Mouse (Mus musculus) frontal cortex, adult 2 months (tissue): ENCODE measurements around the gene Pllp. TPM values are rescaled to one million over a fixed set of nuclear protein-coding genes. Genes with fewer than 3 reads are reported as not detected.
A peak's percentile ranks its signal among the peaks of the same experiment; 100 is the strongest.

ENCODE experiments used
- DNase-seq, 2 experiments: peaks; one replicate each; pipeline ENCODE4 v3.0.0; 2022; ENCODE audit warnings: low spot score in 1 of 2; ENCODE audit errors: extremely low spot score in 1 of 2
- polyA plus RNA-seq: library from polyadenylated mRNA; depleted of rRNA; stranded (reverse); fragments of >200 nt; gene quantifications from 2 replicates; pipeline ENCODE4 v1.2.3, GENCODE M21; 2012; rRNA removed

Pllp gene
- polyA plus RNA-seq, result 89.0 TPM in 2 replicates

GRCm38 (mm10) chr8:94695994-94696384 is at the start of gene Pllp:
Pllp (minus strand) TSS chr8:94696278.
- peak in 1 of 2 experiments; percentile 40 for DNase-seq

- no peak for DNase-seq
Measured at GRCm38 (mm10) chr8:94745476-94746184, 49.6 kb upstream of the Pllp start, which contains the start of gene Ccl22. Ccl22 (plus strand) TSS chr8:94745590.

DNA sequence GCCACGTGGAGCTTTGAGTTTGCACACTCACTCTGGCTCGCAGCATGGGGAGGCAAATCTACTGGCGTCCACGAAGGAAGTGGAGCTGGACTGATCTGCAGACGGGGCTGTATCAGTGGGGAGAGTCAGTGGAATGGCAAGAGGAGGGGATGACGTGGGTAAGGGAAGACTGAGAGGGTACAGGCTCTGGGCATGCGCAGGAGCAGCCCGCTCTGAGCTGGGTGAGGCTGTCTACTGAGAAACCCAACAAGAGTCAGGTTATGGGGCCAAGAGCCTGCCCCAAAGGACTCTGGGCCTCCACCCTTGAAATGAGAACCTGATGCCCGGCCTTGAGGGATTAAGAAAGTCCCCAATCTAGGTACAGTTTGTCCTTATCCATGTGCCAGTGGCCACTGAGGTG is 48.9 kb upstream of the Pllp start:
- DNase-seq, result no peak

DNA sequence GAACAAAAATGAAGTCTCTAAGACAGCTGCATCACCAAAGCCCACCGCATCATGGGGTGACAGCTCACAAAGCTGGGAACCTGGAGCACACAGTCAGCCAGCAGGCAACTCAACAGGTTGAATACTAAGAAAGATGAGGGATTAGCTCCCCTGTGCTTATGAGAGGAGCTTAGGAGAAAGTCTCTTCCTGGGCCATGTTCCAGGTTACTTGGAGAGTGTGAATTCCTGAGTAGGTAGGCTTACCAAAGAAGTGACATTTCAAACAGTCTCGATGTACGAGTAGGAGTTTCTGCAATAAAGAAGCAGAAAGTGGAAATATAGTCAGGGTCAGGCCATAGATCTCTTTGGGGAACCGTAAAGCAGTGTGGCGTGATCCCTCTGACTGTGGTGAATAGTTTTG is 48.4 kb upstream of the Pllp start:
- peak in 1 of 2 experiments; percentile 50 for DNase-seq

GRCm38 (mm10) chr8:94741726-94742125 is 45.6 kb upstream of the Pllp start:
- DNase-seq, result no peak

GRCm38 (mm10) chr8:94740591-94740990 is 44.5 kb upstream of the Pllp start:
- no peak for DNase-seq

DNA sequence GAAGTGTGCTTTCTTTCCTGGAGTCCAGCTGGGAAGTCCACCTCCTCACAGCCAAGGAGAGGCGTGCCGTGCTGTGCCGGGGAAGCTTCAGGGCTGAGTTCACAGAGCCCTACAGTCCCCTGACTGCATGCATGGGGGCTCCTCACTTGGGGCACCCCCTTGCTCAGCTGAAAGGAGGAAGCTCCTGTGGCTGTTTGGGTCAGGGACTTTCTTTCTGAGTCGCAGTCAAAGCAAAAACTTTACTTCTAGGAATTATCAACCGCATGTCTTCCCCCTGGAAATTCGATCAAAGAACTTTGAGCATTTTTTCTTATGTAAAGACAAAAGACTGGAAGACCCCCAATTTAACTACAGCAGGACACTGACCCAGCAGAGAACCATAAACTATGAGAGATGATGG is 43.8 kb upstream of the Pllp start:
- no peak for DNase-seq

- no peak for DNase-seq
Measured at GRCm38 (mm10) chr8:94735426-94736094, 39.5 kb upstream of the Pllp start.

DNA sequence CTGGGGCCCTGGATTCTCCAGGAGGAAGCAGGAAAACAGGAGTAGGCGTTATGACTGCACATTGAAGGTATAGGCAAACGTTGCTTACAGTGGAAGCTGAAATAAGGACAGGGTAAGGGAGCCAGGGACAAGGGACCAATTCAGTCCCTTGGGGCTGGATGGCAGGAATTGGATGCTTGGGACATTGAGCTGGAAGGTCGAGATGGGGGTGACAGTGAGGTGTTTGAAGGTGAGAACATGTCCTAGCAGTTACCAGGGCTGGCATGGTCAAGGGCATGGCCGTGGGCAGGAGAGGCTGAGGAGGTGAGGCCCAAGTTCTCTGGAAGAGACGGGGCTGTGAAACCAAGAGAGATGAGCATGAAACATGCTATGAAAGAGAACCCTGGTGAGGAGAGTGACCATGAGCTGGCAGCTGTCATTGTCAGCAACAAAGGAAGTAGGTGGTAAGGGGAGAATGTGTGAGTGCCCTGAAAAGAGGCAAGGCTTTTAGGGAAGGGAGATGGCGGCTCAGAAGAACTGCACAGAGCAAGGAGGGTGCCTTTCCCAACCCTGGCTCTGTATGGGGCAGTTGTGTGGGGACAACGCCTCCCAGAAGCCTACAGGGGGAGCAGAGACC is 38.8 kb upstream of the Pllp start:
- DNase-seq, result no peak

DNA sequence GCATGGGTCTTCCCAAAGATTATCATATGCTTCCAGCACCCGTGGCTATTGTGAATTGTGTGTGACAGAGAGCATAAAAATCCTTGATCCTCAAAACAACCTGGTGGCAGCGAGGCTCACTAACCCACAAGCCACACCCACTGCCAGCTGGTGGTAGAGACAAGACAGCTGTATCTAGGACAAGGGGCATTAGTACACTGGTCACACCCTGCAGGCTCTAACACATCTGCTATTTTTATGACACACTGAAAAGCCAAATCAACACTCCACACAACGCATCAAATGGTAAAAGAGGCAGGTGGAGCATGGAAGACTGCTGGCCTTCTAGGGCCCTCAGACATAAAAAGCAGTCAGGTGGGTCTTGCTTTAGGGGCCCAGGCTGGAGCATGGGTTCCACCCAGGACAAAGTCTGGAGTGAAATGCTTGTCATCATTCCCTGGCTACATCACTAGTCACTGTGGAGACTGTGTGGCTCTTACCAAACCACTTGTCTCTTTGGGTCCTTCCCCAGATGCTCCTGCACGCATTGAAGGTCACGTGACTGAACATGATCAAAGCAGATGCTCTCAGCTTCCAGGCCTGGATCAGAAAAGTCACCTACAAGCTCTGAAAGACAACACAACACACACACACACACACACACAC is 37.9 kb upstream of the Pllp start:
- no peak for DNase-seq

DNA sequence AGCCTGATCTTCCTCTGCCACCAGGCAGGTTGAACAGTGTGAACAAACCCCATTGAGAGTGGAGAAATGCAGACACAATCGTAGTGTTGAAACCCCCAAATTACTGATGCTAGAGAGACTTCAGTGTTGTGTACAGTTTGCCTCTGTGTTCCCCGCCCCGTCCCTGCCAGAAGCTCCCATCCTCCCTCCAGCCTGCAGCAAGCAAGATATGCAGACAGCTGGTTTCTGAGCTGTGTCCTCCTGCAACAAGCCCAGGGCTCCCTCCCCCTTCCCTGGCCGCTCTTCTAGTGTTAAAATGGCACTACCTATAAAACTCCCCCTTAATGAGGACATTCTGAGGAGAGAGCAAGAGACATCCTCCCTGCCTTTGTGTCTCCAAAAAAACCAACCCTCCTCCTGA is 33.2 kb upstream of the Pllp start:
- DNase-seq, result no peak

DNA sequence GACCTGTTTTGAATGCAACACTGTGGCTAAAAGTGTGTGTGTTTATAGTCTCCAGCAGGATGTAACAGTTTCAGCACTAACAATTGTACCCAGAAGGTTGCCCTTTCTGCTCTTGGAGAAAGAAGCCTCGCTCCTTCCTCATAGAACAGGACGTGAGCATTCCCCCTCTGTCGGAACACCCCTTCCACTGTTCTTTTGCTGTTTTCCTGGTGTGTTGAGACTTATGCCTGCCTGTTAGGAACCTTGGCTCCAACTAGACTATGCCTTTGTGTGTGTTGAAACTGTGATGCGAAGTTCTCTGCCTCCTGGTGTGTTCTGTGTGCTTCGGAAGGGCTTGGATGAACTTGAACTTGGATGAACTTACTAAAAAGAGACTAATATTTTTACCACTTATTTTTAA is 29.9 kb upstream of the Pllp start:
- DNase-seq, result no peak

DNA sequence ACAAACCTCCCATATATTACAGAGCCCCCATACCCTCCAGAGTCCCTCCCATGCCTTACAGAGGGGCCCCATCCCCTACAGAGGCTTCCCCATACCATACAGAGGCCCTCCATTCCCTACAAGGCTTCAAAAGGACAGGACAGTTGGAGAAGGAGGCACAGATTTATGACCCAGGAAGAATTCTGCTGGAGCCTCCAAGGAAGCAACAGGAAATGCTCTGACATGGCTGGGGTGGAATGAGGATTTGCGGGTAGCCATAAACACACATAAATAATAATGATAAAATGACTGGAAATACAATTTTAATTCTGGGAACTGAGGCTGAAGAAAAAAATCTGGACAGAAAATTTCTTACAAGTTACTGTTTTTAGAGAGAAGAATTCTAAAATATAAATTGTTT is 20.8 kb upstream of the Pllp start:
- no peak for DNase-seq

DNA sequence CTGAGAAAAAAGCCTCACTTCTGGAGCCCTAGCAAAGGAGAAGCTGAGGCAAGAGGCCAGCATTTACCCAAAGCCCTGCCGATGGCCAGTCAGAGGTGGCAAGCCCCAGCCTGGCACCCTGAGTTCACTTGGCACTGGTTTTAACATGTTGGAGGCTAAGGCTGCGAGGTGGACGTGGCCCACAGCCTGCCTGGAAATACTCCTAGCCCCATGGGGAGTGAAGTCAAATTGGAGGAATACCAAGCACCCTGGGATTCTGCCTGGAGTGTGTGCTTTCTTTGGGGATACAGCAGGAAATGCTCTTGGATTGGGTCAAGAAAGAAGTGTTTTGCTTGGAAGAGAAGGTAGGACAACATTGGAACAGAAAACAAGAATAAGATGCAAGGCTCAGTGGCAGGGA is 19.8 kb upstream of the Pllp start:
- DNase-seq, result no peak

DNA sequence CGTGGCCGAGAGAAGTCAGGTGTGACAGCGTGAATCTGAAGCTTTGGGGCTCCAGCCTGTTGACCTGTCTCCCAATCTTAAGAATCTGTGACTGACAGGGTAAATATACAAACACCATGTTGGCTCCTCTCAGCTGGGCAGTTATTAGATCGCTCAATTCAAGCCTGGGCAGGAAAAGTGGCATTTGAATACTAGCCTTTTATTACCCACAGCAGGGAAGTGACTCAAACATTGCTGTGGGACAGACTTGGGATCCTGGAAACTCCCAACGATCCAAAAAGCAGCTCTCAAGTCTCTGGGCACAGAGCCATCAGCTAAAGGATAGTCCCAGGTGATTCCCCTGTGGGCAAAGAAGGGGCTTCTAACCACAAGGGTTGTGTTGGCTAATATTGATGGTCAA is 18.5 kb upstream of the Pllp start:
- no peak for DNase-seq

DNA sequence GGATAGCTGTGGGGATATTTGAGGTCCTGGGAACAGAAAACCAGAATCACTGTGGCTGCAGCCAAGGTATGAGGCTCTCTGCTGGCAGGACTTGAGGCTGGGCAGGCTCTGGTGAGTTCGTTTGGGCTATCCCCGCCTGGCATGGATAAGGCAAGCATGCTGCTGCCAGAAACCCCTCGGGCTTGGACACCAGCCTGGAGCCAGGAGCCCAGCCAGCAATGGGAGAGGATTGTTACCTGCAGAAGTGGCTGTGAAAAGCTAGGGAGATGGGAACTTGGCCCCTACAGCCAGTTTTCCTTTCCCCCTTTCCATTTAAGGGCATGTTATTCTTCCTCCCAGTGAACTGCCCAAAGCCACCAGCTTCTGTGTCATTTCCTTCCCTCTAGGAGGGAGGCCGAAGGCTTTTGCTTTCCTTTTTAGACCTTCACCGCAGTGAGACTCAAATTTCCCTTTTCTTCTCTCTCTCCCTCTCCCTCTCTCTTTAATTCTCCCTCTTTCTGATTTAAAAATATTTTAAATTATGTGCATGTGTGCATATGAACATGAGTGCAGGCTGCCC is 15.2 kb upstream of the Pllp start:
- no peak for DNase-seq

DNA sequence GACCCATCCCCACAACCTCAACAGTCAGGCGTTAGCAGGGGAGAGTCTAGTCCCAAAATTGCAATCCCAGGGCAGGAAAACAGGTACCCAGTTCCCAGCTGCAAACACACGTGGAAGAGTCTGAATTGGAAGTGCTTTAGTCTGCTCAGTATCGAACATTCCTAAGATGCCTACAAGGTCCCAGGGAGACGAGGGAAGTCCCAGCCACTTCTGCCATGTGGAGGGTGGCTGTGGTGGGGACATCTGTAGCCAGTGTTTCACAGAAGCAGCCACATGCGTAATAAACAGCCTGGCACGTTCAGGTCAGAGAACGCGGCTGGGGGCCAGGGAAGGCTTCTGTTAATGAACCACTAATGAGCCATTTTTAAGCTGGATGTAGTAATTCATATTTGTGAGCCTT is 14.3 kb upstream of the Pllp start:
- DNase-seq, result no peak

DNA sequence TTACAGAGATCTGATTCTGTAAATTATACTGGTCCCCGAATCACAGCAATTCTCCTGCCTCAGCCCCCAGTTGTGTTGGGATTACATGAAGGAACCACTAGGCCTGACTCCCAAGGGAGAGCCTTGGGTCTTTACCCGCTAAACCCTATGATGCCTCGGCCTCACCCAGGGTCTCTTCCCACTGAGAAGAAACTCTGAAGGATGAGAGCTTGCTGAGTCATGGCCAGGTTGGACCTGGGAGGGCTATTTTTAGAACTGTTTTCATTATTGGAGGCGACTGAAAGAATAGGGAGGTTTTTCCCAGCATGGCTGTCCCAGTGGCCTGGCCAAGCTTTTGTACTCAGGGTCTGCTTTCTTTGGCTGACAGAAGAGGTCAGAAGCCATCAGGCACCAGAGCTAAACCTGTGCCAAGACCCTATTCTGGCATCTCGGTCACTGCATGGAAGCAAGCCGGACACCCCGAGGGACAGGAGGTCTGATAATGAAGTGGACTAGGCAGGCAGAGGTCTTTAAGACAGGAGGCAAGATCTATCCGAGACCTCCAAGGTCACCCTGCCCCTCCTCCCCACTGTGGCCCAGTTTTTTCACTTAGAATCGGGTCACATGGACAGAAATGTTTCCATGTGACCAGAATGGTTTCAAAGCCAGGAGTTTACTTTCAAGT is 10.8 kb upstream of the Pllp start:
- DNase-seq, result no peak

DNA sequence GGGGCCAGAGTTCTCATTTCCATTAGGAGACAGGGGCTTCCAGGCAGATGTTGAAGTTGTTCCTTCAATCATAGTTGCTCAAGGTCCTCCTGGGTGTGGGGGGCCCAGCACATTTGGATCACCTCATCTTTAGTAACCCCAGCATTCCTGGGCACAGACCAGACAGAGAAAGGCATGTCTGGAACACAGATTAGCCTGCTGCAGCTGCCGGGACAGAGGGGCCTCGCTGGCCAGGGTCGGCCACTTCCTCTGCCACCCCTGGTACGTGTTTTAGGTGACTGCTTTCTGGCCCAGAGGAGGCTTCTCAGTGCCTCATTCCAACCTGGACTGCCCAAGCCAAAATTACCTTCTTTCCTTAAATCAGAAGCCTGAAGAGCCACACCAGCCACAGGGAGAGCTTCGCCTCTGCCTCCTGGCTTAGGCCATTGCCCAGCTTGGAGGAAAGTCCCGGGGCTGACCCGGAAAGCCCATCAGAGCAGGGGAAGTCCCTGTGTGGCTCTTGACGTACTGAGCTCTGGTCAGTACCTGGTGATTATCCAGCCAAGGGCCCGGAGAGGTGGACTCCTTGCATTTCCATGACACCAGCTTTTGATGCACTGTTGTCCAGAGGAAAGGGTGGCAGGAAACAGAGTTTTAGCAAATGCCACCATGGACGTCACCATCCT is 9.6 kb upstream of the Pllp start:
- no peak for DNase-seq

DNA sequence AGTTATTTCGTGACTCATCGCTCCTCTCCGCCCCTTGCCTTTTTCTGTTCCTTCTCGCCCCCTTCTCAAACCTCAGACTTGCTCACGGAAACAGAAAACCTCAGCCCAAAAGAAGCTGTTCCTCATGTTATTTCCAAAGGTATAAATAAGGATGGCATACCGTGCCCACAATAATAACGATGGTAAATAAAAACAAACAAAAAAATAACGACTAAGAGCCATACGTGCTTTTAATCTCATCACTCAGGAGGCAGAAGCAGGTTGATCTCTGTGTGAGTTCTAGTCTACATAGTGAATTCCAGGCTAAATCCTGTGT is 8.5 kb upstream of the Pllp start:
- no peak for DNase-seq
